Mouse (Mus musculus) large intestine, adult 2 months (tissue): ENCODE results near the gene Ascc1. TPM values are rescaled to one million over a fixed set of nuclear protein-coding genes. Genes with fewer than 3 reads are reported as not detected.
"Not testable (repeated sequence)": the region's sequence is repeated elsewhere in the genome, so short reads cannot be mapped to it uniquely, and the experiment has no call there.

Experiments
- DNase-seq: peaks from one replicate; pipeline ENCODE4 v3.0.0-alpha.2; 2012; ENCODE audit warnings: low read depth, low spot score
- WGBS: fragments of 180-500 bp; shearing (Covaris S2); methylation state at CpG from one replicate; pipeline ENCODE4 v1.1.7; 2018; 5-methylcytosine and 5-hydroxymethylcytosine counted together
- polyA plus RNA-seq: library from polyadenylated mRNA; depleted of rRNA; stranded (reverse); fragments of >200 nt; gene quantifications from 2 replicates; pipeline ENCODE4 v1.2.3, GENCODE M21; 2012

Ascc1 gene
- polyA plus RNA-seq, 1 experiment, result 21.2 TPM

DNA sequence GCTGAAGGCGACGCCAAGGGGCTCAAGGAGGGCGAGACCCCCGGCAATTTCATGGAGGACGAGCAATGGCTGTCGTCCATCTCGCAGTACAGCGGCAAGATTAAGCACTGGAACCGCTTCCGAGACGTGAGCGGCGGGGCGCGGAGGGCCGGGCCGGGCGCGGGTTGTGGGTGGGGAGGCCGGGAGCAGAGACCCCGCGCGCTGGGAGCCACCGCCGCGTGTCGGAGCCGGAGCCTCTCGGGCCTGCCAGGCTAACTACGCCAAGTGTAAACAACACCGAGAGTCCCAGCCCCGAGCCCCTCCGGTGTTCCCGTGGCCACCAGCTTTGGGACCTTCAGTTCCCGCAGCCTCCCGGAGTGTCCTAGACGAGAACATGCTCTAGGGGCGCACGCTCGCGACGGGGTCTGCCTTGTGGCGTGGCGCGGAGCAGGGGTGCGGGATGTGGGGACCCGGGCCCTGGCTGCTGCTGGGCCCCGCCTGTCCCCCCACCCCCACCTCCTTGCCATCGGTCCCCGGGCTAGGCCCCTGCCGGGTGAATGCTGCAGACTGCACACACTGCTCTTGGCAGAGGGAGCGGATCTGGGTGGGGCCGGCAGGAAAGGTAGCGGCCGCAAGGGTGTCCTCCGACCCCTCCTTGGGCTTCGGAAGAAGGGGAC lies 104.1 kb downstream of the Ascc1 start:
- under 1% methylated on average over 57 of the region's 57 CpGs for WGBS
- DNase-seq, result no peak

GRCm38 (mm10) chr10:60107448-60107847 lies 104.8 kb downstream of the Ascc1 start:
- no peak for DNase-seq
- WGBS, result 9% methylated on average over 28 of the region's 28 CpGs

DNA sequence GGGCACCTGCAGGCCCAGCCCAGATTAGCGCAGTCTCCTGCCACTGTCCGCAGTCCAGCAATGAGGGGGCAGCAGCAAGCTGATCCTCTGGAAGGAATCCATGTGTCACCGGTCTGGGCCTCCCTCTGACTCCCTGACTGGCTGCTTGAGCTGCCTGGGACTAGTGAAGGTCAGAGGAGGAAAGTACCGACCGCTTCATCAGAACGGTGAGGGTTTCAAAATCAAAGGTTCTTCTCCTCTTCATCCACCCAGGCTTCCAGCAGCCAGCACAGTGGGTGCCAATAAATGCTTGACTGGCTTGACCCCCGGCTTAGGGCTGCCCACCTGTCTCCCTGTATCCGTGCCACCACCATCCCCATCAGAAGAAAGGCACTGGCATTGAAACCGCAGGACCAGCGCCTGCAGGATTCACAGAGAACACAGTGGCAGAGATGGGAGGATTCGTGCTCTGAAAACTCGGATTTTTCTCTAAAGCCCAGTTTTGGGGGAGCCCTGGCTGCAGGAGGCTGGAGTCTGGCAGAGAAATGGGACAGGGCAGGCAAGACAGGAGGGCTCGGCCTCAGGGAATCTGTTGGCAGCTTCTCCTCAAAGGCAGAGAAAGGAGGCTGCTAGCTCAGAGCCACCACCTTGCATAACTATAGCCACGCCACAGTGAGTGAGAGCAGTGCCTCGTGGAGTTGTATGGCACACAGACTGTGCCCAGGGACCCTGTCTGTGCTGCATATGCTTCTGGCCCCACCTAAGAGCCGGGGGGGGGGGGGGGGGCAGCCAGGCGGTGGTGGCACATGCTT lies 105.9 kb downstream of the Ascc1 start:
- WGBS, result 81% methylated on average over 17 of the region's 17 CpGs
- DNase-seq, result no peak

- WGBS, result 87% methylated on average over 8 of the region's 8 CpGs
- DNase-seq, result no peak
These were observed 106.7 kb downstream of the Ascc1 start for GRCm38 (mm10) chr10:60109336-60109735.

DNA sequence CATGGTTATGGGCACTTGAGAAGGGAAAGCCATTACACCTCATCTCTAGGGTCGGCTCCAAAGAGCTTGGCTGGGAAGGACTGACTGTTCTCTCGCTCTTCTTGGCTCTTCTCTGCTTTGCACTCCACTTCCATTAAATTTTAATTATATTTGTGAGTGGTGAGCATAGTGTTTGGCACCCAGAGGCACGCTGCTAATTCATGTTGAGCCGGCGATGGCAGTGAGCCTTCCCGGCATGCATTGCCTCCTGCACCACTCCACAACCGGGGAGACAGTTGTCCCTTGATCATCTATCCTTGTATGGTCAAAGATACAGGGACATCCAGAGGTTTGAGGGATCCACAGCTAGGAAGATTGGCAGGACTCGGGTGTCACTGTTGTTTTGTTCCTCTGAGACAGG lies 107.4 kb downstream of the Ascc1 start:
- 80% methylated on average over 8 of the region's 8 CpGs for WGBS
- no peak for DNase-seq

DNA sequence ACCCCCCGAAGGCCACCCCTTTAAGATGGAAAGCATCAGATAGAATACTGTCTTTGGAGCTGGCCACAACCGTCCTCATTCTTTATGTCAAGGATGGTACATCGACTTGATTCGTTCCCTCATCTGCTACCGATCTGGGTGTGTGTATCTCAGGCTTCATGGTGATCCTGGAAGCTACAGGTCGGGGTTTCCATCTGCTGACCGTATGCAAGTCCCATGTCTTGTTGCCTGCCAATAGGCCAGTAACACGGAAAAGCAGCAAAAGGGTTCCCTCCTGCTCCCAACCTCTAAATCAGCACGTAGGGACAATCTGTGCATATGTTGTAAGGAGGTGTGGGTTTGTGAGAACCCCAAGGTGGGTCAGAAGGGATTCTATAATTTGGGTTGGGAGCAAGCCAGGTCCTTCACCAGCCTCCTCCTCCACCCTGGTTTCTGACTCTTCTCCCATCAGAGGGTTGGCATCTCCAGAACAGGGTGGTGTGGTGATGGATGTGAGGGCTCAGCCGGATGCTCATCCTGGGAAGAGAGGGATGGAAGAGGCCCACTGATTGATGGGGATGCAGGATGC lies 108.4 kb downstream of the Ascc1 start:
- 87% methylated on average over 10 of the region's 10 CpGs for WGBS
- no peak for DNase-seq

- WGBS, result 89% methylated on average over 9 of the region's 9 CpGs
- no peak for DNase-seq
These were observed 111.5 kb downstream of the Ascc1 start for GRCm38 (mm10) chr10:60113965-60114690.

- no peak for DNase-seq
- WGBS, result 42% methylated on average over 14 of the region's 14 CpGs
These were observed 113.0 kb downstream of the Ascc1 start for GRCm38 (mm10) chr10:60115345-60116185.

DNA sequence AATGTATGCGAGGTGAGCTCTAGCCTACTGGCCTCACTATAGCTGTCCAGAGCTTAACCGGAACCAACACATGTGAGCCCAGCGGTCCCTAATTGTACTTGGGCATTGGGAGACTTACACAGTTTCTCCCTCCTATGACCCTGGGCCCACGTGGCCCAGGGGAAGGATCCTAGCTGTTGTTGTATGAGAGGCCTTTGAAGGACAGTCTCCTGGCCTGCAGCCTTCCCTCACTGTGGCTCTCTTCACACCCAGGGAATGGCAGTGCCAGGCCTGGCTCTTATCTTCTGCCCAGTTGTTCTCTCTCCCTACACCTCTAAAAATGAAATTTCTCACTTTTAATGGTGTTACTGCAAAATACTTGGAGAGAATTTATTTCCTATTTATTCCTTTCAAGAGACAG lies 114.4 kb downstream of the Ascc1 start:
- 74% methylated on average over 4 of the region's 4 CpGs for WGBS
- no peak for DNase-seq

DNA sequence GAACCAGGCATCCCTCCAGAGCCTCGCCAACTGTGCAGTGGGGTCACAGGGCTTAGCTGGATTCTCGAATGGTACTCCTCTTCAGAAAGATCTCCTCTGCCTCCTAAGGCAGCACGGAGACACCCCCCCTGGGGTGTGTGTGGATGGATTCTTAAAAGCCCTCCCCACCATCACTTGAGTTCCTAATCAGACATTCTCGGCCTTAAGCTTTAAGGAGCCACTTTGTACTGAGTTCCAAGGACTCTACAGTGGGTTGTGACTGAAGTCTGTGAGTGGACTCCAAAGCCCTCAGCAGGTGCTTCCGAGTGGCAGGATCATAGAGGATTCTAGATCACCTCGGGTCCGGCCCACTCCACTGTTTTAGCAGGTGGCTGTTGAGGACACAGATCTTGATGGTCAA lies 115.9 kb downstream of the Ascc1 start:
- WGBS, result 89% methylated on average over 7 of the region's 7 CpGs
- no peak for DNase-seq

- 78% methylated on average over 4 of the region's 4 CpGs for WGBS
- DNase-seq, result no peak
These were observed 118.0 kb downstream of the Ascc1 start for GRCm38 (mm10) chr10:60120630-60121029.

DNA sequence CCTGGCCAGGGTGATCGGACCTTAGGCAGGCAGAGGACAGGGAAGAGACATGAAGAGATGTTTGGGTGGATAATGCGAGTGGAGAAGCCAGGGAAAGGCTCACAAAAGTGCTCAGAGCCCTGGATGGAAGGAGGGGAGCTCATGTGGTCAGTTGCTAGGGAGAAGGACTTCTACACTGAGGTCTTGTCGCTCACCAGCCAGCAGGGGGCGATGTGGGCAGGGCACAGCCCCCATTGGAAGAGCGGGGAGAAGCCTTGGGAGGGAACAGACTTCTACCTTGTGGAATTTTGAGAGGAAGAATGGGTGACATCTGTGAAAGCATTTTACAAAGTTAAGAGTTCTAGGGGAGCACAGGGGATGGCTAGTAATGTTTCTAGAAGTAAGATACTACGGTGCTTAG lies 121.5 kb downstream of the Ascc1 start:
- DNase-seq, result no peak
- WGBS, result 74% methylated on average over 6 of the region's 6 CpGs

DNA sequence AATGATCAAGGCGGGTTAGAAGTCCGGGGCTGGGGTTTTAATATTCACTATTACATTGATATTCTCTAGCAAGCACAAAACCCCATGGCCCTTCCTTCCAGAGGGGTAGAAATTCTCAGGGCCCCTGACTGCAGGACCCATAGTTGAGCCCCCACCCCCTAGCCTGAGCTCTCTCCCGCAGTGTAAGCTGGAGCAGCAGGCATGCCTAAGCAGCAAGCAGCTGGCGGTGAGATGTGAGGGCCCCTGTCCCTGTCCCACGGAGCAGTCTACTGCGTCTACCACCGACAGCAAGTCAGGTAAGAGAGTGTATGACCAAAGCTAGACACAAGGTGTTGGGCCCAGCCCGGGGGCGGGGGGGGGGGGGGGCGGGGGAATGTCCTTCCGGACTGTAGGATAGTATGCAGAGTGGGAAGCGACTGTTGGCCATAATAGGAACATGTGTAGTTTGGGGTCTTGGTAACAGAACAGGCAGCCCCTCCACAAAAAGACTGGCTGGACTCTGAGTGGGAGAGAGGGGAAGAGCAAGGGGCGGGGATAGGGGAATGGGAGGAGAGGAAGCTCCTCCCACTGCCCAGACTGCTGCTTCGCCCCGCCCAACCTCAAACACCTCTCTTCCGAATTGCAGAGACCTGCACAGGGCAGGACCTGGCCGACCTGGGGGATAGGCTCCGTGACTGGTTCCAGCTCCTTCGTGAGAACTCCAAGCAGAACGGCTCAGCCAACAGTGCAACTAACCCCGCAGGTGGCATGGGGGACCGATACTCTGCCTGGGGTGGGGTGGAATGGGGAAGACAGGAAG lies 123.1 kb downstream of the Ascc1 start:
- no peak for DNase-seq
- WGBS, result 27% methylated on average over 21 of the region's 22 CpGs

GRCm38 (mm10) chr10:60128287-60128686 lies 125.7 kb downstream of the Ascc1 start:
- 86% methylated on average over 9 of the region's 9 CpGs for WGBS
- DNase-seq, result no peak

DNA sequence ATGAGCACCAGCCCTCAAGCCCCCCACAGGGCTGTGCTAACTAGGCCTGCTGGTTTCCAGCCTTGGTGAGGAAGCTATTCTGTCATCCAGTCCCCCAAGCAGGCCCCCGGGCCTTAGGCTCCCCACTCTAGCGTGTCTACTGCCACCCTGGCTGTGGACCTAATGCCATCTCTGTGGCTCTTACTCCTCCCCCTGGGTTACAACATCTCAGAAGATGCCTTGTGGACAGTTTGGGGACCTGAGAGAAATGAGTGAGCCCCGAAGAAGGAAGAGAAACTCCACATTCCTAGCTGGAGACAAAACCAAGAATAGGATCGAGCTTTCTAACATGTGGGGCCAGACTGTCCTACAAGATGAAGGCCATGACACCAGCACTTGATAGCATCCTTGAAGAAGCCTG lies 127.9 kb downstream of the Ascc1 start:
- 78% methylated on average over 4 of the region's 4 CpGs for WGBS

GRCm38 (mm10) chr10:60133501-60133900 lies 130.9 kb downstream of the Ascc1 start:
- no peak for DNase-seq
- WGBS, result 46% methylated on average over 6 of the region's 6 CpGs

More for the DNA sequence above, 127.9 kb downstream of the Ascc1 start:
- DNase-seq, result no peak

DNA sequence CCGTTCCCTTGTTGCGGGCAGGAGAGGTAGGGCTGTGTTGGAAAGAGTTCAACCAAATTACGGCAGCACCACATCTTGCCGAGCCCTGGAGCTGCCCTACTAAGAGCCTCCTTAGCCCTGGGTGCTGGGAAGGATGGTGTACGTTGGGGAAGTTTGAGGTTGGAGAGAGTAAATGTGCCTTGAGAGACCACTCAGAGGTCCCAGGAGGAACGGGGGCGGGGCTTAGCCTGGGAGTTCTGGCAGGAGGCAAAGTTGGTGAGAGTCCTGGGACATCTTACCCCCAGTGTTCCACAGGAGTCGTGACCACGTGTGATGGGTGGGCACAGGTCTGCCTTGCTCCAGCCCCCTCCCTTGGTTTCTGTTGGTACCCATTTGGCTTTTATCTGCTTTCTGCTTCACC lies 131.6 kb downstream of the Ascc1 start:
- DNase-seq, result no peak
- WGBS, result 67% methylated on average over 9 of the region's 9 CpGs

DNA sequence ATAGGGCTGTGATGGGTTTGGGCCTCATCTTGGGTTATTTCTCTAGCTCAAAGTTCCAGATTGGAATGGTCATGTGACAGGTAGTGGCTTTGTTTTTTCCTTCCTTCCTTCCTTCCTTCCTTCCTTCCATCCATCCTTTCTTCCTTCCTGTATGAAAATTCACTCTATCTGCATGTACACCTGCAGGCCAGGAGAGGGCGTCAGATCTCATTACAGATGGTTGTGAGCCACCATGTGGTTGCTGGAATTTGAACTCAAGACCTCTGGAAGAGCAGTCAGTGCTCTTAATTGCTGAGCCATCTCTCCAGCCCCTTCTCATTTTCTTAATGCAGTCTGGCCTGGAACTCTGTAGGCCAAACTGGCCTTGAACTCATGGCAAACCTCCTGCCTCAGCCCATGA lies 133.4 kb downstream of the Ascc1 start:
- WGBS, result 59% methylated on average over 1 of the region's 1 CpGs
- DNase-seq, result not testable (repeated sequence)

GRCm38 (mm10) chr10:60136935-60137334 lies 134.3 kb downstream of the Ascc1 start:
- WGBS, result 57% methylated on average over 7 of the region's 7 CpGs
- no peak for DNase-seq
